Mouse (Mus musculus) cerebellum, postnatal 36 days (tissue): ENCODE data around the gene Grik1.

Source experiments
- DNase-seq, 2 experiments: peaks; one replicate each; pipeline ENCODE4 v3.0.0; 2021 to 2022; ENCODE audit warnings: mixed read lengths in 2 of 2

Grik1 gene

GRCm38 (mm10) chr16:87954715-87955441 is 335.2 kb downstream of the Grik1 start:
- no peak for DNase-seq

- no peak for DNase-seq
Observed at GRCm38 (mm10) chr16:87953176-87953575, 336.9 kb downstream of the Grik1 start.

GRCm38 (mm10) chr16:87949881-87950280 is 340.2 kb downstream of the Grik1 start:
- DNase-seq: no peak

GRCm38 (mm10) chr16:87948122-87948521 is 341.9 kb downstream of the Grik1 start:
- DNase-seq: no peak

GRCm38 (mm10) chr16:87944318-87944717 is 345.7 kb downstream of the Grik1 start:
- no peak for DNase-seq

DNA sequence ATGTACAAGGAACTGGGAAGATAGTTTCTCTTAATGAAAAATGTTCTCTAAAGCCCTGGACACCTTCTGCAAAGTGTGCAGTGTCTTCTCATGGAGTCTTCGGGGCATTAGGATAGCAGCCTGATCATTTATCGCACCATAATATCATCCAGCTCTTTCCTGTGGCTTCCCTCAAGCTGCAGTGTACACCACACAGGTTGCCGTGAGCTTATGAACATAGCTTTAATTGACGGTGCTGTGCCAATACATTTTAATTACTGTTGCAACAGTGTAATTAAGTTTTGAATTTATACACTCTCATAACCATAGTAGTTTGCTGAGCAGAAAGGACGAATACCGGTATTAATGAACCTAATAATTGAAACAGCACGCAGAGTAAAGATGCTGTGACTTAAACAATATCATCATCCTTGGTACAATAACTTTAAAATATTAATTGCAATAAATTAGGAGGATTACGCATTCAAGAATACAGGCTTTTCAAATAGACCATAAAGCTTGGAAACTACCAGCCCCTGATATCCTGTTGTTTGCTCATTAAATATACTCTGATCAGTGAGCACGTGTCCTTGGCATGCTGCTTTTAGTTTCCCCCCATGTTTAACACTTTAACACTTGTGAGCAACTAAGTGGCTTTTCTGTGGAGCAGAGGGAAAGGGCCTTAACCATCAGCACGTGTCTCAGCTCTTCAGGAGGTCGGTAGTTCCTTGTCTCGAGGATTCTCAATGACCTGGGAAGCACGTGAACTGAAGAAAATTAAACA is 347.8 kb downstream of the Grik1 start:
- no peak for DNase-seq

GRCm38 (mm10) chr16:87934685-87935084 is 355.4 kb downstream of the Grik1 start:
- DNase-seq: no peak

- no peak for DNase-seq
Observed at GRCm38 (mm10) chr16:87931358-87931757, 358.7 kb downstream of the Grik1 start.

DNA sequence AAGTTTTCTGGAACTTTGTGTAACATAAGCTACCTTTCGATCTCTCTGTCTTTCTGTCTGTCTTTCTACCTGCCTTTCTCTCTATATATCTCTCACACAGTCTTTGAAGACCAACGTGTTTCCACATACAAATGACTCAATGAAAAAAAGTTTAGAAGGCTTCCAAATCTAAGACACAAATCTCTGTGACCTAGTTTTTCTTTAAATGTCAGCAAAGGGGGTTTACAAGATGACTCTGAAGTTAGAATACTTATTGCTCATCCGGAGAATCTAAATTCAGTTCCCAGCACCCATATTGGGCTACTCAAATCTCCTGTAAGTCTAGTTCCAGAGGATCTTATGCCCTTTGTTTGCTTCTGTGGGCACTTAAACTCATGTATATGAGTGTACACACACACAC is 359.5 kb downstream of the Grik1 start:
- no peak for DNase-seq

DNA sequence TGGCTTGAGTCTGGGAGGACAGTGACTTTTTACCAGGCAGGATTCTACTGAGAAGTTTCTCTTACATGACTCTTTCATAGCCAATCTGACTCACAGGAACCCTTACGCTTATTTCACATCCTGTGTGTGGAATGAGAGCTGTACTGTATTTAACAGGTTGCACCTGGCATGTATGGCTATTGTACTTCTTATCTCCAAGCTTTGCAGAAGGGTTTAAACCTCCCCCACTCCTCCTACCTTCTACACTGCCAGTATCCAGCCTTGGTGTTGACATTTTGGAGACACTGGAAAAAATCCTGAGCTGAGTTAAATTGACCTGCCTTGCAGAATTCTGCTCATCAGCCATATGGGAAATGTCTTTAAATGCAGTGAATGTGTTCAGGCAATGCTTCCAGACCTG is 361.4 kb downstream of the Grik1 start:
- no peak for DNase-seq

- DNase-seq: no peak
Observed at GRCm38 (mm10) chr16:87917897-87918296, 372.2 kb downstream of the Grik1 start.

DNA sequence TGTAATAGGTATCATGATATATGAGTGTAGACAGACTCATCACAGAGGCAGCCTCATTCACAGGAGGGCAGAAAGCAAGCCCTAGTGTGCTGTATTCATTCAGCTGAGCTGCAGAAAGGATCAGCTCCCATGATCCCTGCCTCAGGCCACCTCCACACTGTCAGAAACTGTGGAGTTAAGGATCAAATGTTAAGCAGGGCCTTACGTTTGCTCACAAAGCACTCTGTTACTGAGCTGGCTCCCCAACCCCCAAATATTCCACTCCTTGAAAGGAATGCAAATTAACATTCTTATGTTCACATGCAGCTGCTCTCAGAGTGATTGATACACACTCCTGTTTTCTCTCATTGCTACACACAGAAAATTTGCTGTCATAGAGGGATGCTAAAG is 372.9 kb downstream of the Grik1 start:
- no peak for DNase-seq

DNA sequence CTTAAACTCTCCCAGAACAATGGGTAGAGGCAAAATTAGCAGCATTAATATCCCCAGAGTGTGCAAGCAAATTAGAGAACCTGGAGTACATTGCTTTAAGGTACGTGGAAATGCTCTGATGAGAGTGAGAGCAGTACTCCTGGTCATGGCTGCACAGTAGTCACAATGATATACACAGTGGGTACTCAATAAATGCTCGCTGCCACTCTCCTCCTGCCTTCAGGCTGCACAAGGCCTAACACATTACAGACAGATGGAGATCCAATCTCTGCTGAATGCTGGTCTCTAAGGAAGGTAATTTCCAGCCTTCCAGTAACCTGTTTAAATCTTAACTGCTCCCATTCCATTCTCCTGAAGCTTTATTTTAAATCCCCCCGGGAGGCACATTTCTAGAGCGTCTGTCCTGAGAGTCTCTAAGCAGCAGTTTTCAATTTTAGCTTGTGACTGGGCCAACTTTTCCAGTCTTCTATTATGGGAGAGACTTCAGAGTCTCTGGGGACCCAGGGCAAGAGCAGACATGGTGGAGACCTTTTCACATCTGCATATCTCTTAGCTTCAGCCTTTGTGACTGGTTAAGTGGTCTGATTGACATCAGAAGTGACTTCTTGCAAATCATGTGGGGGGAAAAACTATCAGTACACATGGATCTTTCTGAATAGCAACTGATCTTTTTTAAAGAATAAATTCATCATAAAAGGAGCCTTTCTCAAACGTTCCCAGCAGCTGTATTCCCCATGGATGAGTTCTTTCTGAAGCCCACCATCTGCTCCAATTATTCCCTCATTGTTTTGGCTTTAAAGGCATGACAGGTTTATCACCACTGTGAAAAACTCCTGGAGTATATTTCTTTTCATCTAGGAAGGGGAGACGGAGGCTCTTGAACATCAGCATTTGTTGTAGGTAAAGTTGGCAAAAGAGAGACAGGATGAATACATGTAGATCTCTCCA is 373.6 kb downstream of the Grik1 start:
- DNase-seq: no peak

DNA sequence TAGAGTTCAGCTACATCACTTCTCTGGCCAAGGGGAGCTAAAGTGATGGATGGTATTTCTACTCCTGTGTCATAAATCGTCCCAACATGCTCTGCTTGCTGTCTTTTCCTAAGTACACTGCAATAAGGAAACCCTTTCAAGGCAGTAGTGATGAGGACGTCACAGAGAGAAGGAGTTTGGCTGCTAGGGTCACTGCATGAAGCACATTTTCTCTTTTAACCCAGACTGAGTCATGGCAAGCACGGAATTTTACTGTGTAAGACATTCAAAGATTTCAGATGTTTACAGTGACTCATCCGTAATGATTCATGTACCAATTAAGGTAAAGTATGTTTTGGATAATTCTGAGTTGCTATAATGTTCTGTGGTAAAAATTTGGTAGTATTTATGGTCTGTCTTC is 374.9 kb downstream of the Grik1 start:
- no peak for DNase-seq

- DNase-seq: no peak
Observed at GRCm38 (mm10) chr16:87913781-87914180, 376.3 kb downstream of the Grik1 start.

- no peak for DNase-seq
Observed at GRCm38 (mm10) chr16:87911201-87911600, 378.9 kb downstream of the Grik1 start.

DNA sequence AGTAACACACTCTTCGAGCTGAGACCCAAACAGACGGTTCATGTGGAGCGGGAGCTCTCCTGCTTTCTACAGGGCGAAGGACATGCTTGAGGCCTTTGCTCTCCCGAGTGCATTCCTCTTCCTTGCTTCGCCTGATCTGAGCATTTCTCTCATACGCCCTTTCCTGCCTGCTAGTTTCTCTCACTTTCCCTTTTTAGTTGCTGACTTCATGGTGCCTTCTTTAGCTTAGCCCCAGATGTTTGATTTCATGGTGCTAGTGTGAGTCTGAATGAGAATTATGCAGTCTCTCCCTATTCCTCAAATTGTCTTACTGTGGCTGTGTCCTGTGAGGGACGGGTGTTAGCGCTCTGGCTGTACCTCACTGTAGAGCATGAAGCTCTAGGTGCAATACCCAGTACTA is 388.0 kb downstream of the Grik1 start:
- DNase-seq: no peak

- DNase-seq: no peak
Observed at GRCm38 (mm10) chr16:87901189-87901588, 388.9 kb downstream of the Grik1 start.

DNA sequence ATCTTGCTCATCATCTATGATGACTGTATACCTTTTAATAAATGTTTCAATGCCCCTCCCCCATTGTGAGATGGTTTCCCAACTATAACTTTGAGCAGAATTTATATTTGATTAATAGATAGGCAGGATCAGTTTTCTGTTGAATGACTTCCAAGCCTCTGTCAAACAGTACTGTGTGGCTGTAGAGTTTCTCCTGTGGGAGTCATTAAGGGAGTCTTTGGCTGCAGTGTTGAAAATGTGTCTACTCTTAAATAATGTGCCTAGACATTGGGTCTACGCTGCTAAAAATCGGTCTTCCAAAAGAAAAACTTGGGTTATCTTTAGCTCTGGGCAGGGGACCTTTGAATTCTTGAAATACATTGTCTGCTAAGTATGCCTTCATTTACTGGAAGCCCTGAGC is 414.1 kb downstream of the Grik1 start:
- no peak for DNase-seq

DNA sequence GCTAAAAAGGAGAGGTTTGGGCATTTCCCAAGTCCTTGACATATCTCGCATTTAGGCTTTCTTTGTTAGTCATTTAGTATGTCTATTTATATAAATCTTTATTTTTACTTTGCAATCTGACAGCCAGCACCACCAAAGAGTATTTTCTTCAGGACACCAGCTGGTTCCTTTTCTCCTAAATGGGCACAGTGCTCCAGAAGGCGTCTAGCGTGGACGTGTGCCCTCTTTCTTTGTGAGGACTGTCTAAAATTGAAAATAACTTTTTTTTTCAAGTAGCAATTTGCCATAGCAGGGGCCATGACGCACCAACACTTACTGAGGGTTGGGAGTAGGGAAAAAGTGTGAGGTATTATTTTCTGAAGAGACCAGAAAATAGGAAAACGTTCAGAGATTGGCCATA is 425.5 kb downstream of the Grik1 start:
- DNase-seq: no peak

GRCm38 (mm10) chr16:87861722-87862121 is 428.3 kb downstream of the Grik1 start:
- DNase-seq: no peak

- DNase-seq: no peak
Observed at GRCm38 (mm10) chr16:87853451-87854085, 436.5 kb downstream of the Grik1 start.

GRCm38 (mm10) chr16:87851550-87851949 is 438.5 kb downstream of the Grik1 start:
- no peak for DNase-seq
